Mouse (Mus musculus): ENCODE measurements around the gene Stx8.

DNA sequence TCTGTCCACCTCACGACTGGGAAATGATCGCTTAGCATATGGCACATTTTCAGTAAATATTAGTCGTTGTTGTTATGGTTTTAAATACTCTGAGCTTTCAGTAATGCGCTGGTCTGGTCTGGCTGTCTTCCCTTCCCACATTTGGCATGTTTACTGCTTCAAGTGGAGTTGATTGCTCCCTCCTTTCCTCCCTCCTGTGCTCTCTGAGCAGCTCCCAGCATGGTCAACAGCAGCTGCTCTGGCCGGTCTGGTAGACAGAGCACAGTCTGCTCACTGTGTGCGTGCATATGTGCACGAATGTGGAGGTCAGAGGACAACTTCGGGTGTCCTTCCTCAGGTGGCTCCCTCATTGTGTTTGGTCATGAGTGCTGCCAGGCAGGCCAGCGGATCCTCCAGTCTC lies 120.2 kb downstream of the Stx8 start:
- TF ChIP-seq POLR2A (IDR thresholded peaks at IDR 0.05; ENCODE audit: extremely low read depth, insufficient read depth, low read length) (no peak), CTCF (IDR thresholded peaks at IDR 0.05; ENCODE audit: extremely low read depth, insufficient read depth, low read length) (no peak)
